Mouse (Mus musculus) intestine, embryonic 14.5 days (tissue): Measurements from ENCODE around the gene Rack1. TPM values are rescaled to one million over a fixed set of nuclear protein-coding genes. Genes with fewer than 3 reads are reported as not detected.

Experiments
- ATAC-seq: fragments of 200-750 bp; cut with Nextera tagmentation; replicated peaks from 2 replicates; pipeline ENCODE4 v1.8.0; 2017; ENCODE audit warnings: low read depth, moderate number of reproducible peaks, moderate TSS enrichment, moderate library complexity; ENCODE audit not compliant: low FRiP score, low TSS enrichment
- DNase-seq: peaks from one replicate; pipeline ENCODE4 v3.0.0-alpha.2; 2018; ENCODE audit warnings: low spot score
- H3K27ac ChIP-seq: fragments of 300-500 bp; sonication (generic); 2 replicates; pipeline ENCODE4 v1.5.1; 2014; ENCODE audit warnings: low read depth, mild to moderate bottlenecking, control low read depth
- H3K27me3 ChIP-seq: fragments of 300-500 bp; sonication (generic); replicated peaks from 2 replicates; pipeline ENCODE4 v1.6.1; 2014; ENCODE audit warnings: low read length, control low read depth; ENCODE audit not compliant: control insufficient read depth, insufficient read depth
- H3K36me3 ChIP-seq: fragments of 300-500 bp; sonication (generic); 2 replicates; pipeline ENCODE4 v1.6.1; 2014; ENCODE audit warnings: low read length, control low read depth; ENCODE audit not compliant: control insufficient read depth, insufficient read depth
- H3K4me1 ChIP-seq: fragments of 300-500 bp; sonication (generic); replicated peaks from 2 replicates; pipeline ENCODE4 v1.6.1; 2014; ENCODE audit warnings: low read length, control low read depth, mixed read lengths; ENCODE audit not compliant: control insufficient read depth, insufficient read depth
- H3K4me2 ChIP-seq: fragments of 300-500 bp; sonication (generic); 2 replicates; pipeline ENCODE4 v1.6.1; 2014; ENCODE audit warnings: low read length
- H3K4me3 ChIP-seq: fragments of 300-500 bp; sonication (generic); 2 replicates; pipeline ENCODE4 v1.5.1; 2014; ENCODE audit warnings: low read depth, low read length, control low read depth, mixed read lengths
- H3K9ac ChIP-seq: fragments of 300-500 bp; sonication (generic); 2 replicates; pipeline ENCODE4 v1.6.1; 2014; ENCODE audit warnings: mild to moderate bottlenecking, low read length
- H3K9me3 ChIP-seq: fragments of 300-500 bp; sonication (generic); 2 replicates; pipeline ENCODE4 v1.6.1; 2016; ENCODE audit warnings: low read length, control low read depth; ENCODE audit not compliant: control insufficient read depth
- WGBS: fragments of 180-500 bp; shearing (Covaris S2); extraction: QIAGEN DNeasy Blood & Tissue Kit; methylation state at CpG from one replicate; pipeline ENCODE4 v1.1.7; 2014; 5-methylcytosine and 5-hydroxymethylcytosine counted together
- polyA plus RNA-seq: library from polyadenylated mRNA; unstranded; fragments of >200 nt; fragmentation: Nextera tagmentation; extraction: Ambion mirVana; gene quantifications from 2 replicates; pipeline ENCODE4 v1.2.1, GENCODE M21; 2014

Rack1 gene
- polyA plus RNA-seq, 1 experiment from 2014 or later: 1,145 TPM

DNA sequence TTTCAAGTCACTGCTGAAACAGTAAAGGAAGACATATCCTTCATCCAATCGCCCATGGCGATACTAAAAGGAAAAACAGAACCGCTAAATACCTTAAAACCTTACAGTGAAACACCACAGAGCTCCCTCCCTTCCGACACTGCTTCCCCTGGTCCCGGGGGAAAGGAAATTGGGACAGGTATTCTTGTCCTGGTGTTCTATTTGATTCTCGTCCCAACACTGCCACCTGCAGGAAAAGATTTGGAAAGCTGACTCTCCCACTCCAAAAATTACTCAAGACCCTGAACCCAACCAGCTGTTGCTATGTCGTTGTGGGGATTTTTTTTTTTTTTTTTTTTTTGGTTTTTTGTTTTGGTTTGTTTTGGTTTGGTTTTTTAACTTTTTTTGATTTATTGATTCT is 24.6 kb upstream of the Rack1 start:
- Histone ChIP-seq H3K4me2 (0 out of 2 replicates have a peak overlapping the region, but pooled peaks have one; percentile 6), H3K27me3 (no peaks in the 10 kb centered on the region), H3K36me3 (no peaks in the 10 kb centered on the region), H3K9ac (no peak overlapping the region), H3K9me3 (no peaks in the 10 kb centered on the region), H3K27ac (no peak overlapping the region), H3K4me3 (no peak overlapping the region), H3K4me1 (no peaks in the 10 kb centered on the region)
- WGBS: under 1% methylated on average over 7 of the region's 7 CpGs
- ATAC-seq (0 out of 2 replicates have a peak, but pooled peaks have one; percentile 45), DNase-seq (peak; percentile 85)

- Histone ChIP-seq H3K27me3 (no peaks in the 10 kb centered on the region), H3K27ac (no peak overlapping the region), H3K4me3 (no peak overlapping the region), H3K4me2 (no peak overlapping the region), H3K36me3 (no peaks in the 10 kb centered on the region), H3K9me3 (no peaks in the 10 kb centered on the region), H3K4me1 (no peaks in the 10 kb centered on the region), H3K9ac (no peak overlapping the region)
- WGBS: 50% methylated on average over 9 of the region's 9 CpGs
- DNase-seq (no peak), ATAC-seq (no peak)
These were observed 23.5 kb upstream of the Rack1 start for GRCm38 (mm10) chr11:48776664-48777063.

DNA sequence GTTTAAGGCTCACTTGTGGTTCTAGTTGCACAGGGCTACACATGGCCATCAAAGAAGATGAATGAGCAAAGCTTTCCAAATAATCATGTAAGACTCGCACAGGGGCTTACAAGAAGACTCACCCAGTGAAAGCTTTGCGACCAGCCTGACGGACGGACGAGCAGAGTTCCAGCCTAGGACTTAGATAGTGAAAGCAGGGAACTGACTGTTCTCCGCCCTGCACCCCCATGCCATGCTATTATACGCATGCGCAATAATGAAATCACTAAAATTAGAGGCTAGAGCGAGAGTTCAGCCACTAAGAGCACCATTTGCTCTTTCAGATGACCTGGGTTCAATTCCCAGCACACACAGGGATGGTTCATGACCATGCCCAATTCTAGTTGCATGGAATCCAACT is 22.8 kb upstream of the Rack1 start:
- Histone ChIP-seq H3K4me3 (no peak overlapping the region), H3K27me3 (no peaks in the 10 kb centered on the region), H3K27ac (no peak overlapping the region), H3K36me3 (no peaks in the 10 kb centered on the region), H3K4me1 (no peaks in the 10 kb centered on the region), H3K4me2 (no peak overlapping the region), H3K9ac (no peak overlapping the region), H3K9me3 (no peaks in the 10 kb centered on the region)
- WGBS: 83% methylated on average over 9 of the region's 9 CpGs
- DNase-seq (no peak), ATAC-seq (no peak)

GRCm38 (mm10) chr11:48779450-48779849 is 20.7 kb upstream of the Rack1 start:
- DNase-seq: no peak
- ATAC-seq: no peak
- H3K9me3 ChIP-seq: no peaks in the 10 kb centered on the region

GRCm38 (mm10) chr11:48782243-48782642 is 17.9 kb upstream of the Rack1 start:
- DNase-seq (no peak), ATAC-seq (no peak)
- H3K27ac ChIP-seq: no peak overlapping the region
- H3K36me3 ChIP-seq: no peaks in the 10 kb centered on the region
- no peak overlapping the region for H3K4me3 ChIP-seq
- H3K9me3 ChIP-seq: no peaks in the 10 kb centered on the region
- no peak overlapping the region for H3K4me2 ChIP-seq
- no peaks in the 10 kb centered on the region for H3K27me3 ChIP-seq
- no peak overlapping the region for H3K9ac ChIP-seq
- 84% methylated on average over 4 of the region's 4 CpGs for WGBS
- no peaks in the 10 kb centered on the region for H3K4me1 ChIP-seq

More at GRCm38 (mm10) chr11:48779450-48779849, 20.7 kb upstream of the Rack1 start:
- Histone ChIP-seq H3K4me3 (no peak overlapping the region), H3K27ac (no peak overlapping the region), H3K27me3 (no peaks in the 10 kb centered on the region), H3K4me2 (no peak overlapping the region), H3K4me1 (no peaks in the 10 kb centered on the region), H3K9ac (no peak overlapping the region), H3K36me3 (no peaks in the 10 kb centered on the region)
- 34% methylated on average over 7 of the region's 7 CpGs for WGBS

DNA sequence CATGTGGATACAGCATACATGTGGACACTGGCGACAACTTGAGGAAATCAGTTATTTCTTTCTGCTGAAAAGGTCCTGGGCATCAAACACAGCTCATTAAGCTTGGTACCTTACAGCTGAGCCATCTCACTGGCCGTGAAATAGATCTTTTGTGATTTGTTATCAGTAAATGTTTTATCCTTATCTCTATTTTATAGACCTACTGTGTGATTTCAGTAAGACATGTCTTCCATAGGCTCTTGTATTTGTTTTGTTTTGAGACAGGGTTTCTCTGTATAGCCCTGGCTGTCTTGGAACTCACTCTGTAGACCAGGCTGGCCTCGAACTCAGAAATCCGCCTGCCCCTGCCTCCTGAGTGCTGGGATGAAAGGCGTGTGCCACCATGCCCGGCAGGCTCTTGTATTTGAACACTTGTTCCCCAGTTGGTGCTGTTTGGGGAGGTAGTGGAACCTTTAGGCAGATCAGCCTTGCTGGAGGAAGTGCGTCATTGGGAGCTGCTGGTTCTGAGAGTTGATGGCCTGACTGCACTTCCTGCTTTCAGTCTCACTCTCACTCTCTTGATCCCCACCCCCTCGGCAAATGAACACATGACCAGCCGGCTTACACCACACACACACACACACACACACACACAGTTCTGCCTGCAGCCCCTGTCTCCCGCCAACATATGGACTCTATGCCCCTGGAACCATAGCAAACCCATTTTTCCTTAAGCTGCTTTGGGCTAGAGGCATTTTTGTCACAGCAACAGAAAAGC is 12.5 kb upstream of the Rack1 start:
- H3K27ac ChIP-seq: no peak overlapping the region
- peak overlapping the region; percentile 59 for H3K4me2 ChIP-seq
- DNase-seq (no peak), ATAC-seq (peak; percentile 58; the same call in 1 of the 2 replicates)
- H3K9ac ChIP-seq: no peak overlapping the region
- WGBS: 46% methylated on average over 10 of the region's 10 CpGs
- H3K4me3 ChIP-seq: peak overlapping the region; percentile 33; the same call in 1 of the 2 replicates
- no peaks in the 10 kb centered on the region for H3K36me3 ChIP-seq
- no peaks in the 10 kb centered on the region for H3K27me3 ChIP-seq
- H3K4me1 ChIP-seq: peaks cover 4% of the 10 kb centered on the region; the same call in 1 of the 2 replicates
- H3K9me3 ChIP-seq: no peaks in the 10 kb centered on the region

- H3K36me3 ChIP-seq: no peaks in the 10 kb centered on the region
- peak overlapping the region; percentile 59 for H3K4me2 ChIP-seq
- no peaks in the 10 kb centered on the region for H3K27me3 ChIP-seq
- DNase-seq (peak; percentile 81), ATAC-seq (peak; percentile 67)
- H3K4me1 ChIP-seq: peaks cover 4% of the 10 kb centered on the region; the same call in 1 of the 2 replicates
- no peaks in the 10 kb centered on the region for H3K9me3 ChIP-seq
- 9% methylated on average over 16 of the region's 16 CpGs for WGBS
- peak overlapping the region; percentile 23; the same call in 1 of the 2 replicates for H3K9ac ChIP-seq
- H3K4me3 ChIP-seq: peak overlapping the region; percentile 33
- no peak overlapping the region for H3K27ac ChIP-seq
These were observed 11.6 kb upstream of the Rack1 start for GRCm38 (mm10) chr11:48788311-48789089.

DNA sequence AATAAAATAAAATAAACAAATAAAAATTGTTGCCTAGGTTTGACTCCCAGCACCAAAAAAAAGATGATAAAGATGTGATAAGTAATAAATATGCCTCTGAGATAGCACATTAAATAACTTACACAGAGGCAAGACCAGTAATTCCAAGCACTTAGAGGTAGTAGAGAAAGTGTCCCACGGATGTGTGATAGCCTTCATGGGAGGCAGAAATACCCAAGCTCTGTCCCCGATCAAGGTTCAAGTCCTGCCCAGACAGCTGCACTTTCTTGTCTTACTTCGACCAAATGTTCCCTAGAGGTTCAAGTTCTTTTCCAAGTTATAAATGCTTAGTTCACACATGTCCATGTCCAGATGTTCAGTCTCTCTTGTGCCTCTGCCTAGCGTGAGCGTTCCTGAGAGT is 10.9 kb upstream of the Rack1 start:
- Histone ChIP-seq H3K4me3 (no peak overlapping the region), H3K9me3 (no peaks in the 10 kb centered on the region), H3K36me3 (no peaks in the 10 kb centered on the region), H3K4me2 (no peak overlapping the region), H3K9ac (no peak overlapping the region), H3K27me3 (no peaks in the 10 kb centered on the region), H3K27ac (no peak overlapping the region), H3K4me1 (peaks cover 4% of the 10 kb centered on the region; the same call in 1 of the 2 replicates)
- ATAC-seq: no peak
- DNase-seq: no peak
- WGBS: 87% methylated on average over 5 of the region's 5 CpGs
